Mouse (Mus musculus) forebrain, embryonic 12.5 days (tissue): ENCODE measurements around the gene Add1. TPM values are rescaled to one million over a fixed set of nuclear protein-coding genes. Genes with fewer than 3 reads are reported as not detected.

Source experiments
- ATAC-seq: fragments of 200-750 bp; cut with Nextera tagmentation; 2 replicates; pipeline ENCODE4 v1.8.0; 2017; ENCODE audit warnings: moderate TSS enrichment; ENCODE audit not compliant: low FRiP score
- H3K27ac ChIP-seq: fragments of 300-500 bp; sonication (generic); 2 replicates; pipeline ENCODE4 v1.5.1; 2016; ENCODE audit warnings: mild to moderate bottlenecking
- H3K27me3 ChIP-seq: fragments of 300-500 bp; sonication (generic); 2 replicates; pipeline ENCODE4 v1.6.1; 2016; ENCODE audit warnings: mild to moderate bottlenecking
- H3K36me3 ChIP-seq: fragments of 300-500 bp; sonication (generic); replicated peaks from 2 replicates; pipeline ENCODE4 v1.6.1; 2016; ENCODE audit warnings: mild to moderate bottlenecking
- H3K4me1 ChIP-seq: fragments of 300-500 bp; sonication (generic); 2 replicates; pipeline ENCODE4 v1.6.1; 2016
- H3K4me2 ChIP-seq: fragments of 300-500 bp; sonication (generic); 2 replicates; pipeline ENCODE4 v1.6.1; 2016; ENCODE audit warnings: mild to moderate bottlenecking, moderate library complexity
- H3K4me3 ChIP-seq: fragments of 300-500 bp; sonication (generic); replicated peaks from 2 replicates; pipeline ENCODE4 v1.5.1; 2016; ENCODE audit warnings: mild to moderate bottlenecking
- H3K9ac ChIP-seq: fragments of 300-500 bp; sonication (generic); 2 replicates; pipeline ENCODE4 v1.6.1; 2016; ENCODE audit warnings: mild to moderate bottlenecking
- H3K9me3 ChIP-seq: fragments of 300-500 bp; sonication (generic); 2 replicates; pipeline ENCODE4 v1.6.1; 2016
- WGBS: fragments of 180-500 bp; shearing (Covaris S2); methylation state at CpG from one replicate; pipeline ENCODE4 v1.1.7; 2016; 5-methylcytosine and 5-hydroxymethylcytosine counted together
- polyA plus RNA-seq: library from polyadenylated mRNA; unstranded; fragments of >200 nt; fragmentation: Nextera tagmentation; extraction: Ambion mirVana; gene quantifications from 2 replicates; pipeline ENCODE4 v1.2.1, GENCODE M21; 2016

Gene Add1
- polyA plus RNA-seq, 1 experiment from 2014 or later = 197 TPM

DNA sequence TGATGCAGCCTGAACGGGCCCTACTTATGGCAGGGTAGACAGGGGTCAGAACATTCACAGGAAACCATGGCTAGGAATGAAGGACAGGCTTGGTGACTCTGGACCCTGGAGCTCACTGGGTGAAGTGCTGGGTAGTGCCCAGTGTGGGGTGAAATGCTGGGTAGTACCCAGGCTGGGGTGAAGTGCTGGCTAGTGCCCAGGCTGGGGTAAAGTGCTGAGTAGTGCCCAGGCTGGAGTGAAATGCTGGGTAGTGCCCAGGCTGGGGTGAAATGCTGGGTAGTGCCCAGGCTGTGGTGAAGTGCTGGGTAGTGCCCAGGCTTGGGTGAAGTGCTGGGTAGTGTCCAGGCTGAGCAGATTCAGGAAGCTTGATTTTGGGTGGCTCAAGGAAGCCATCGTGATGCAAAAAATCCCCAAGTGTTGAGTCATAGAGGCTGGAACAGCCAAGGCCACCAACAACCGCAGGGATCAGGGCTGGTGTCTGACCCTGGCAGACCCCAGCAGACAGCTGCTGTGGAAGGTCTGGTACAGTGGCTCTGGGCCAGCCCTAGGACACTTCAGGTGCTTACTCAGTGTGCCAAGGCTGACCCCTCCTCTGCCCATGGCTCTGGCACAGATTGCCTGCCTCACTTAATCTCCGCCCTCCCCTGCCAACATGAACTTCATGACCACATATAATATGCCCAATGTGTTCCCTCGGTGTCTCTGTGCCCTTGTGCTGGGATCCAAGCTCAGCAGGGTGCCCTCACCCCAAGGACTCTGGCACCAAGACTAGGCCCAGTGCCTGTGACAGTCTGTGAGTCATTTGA lies 38.5 kb upstream of the Add1 start:
- no peak overlapping the region for H3K4me2 ChIP-seq
- no peaks in the 10 kb centered on the region for H3K9me3 ChIP-seq
- H3K27ac ChIP-seq = no peak overlapping the region
- H3K4me3 ChIP-seq = no peak overlapping the region
- no peaks in the 10 kb centered on the region for H3K27me3 ChIP-seq
- WGBS = 87% methylated on average over 5 of the region's 5 CpGs
- no peak overlapping the region for H3K9ac ChIP-seq
- H3K36me3 ChIP-seq = no peaks in the 10 kb centered on the region
- H3K4me1 ChIP-seq = no peaks in the 10 kb centered on the region
- no peak for ATAC-seq

DNA sequence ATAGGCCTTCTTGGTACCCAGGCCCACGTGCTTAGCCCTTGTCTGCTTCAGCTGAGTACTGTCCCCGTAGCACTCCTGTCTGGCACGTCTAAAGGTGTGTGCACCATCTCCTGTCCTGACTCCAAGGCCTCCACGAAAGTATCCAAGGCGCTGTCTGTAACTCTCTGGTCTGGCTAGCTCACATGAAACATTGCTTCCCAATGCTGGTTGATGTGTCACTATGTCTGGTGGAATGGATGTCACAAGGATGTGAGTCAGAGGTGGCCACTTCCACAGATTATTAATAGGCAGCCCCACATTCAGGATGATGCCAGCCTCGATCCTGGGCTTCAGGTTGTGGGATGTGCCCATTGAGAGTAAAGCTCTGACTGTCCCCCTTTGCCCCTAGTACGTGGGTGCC lies 37.6 kb upstream of the Add1 start:
- no peak for ATAC-seq

DNA sequence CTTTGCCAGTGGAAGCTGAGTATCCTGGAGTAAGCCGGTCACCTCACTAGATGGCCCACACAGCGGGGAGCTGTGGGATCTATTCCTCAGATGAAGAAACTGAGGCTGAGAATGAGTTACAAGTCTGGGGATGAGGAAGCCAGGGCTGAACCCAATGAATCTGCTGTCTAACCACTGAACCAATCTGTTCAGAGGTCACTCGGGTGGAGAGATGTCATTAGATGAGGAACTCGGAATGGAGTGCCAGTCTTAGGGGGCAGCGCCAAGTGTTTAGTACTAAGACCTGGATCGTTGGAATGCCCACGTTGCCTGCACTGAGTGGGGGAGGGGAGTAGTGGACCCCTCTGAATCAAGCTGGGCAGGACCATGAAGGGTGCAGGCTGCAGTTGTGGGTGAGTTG lies 35.4 kb upstream of the Add1 start:
- H3K9ac ChIP-seq = no peak overlapping the region
- no peak overlapping the region for H3K4me2 ChIP-seq
- H3K4me1 ChIP-seq = no peaks in the 10 kb centered on the region
- no peaks in the 10 kb centered on the region for H3K27me3 ChIP-seq
- H3K4me3 ChIP-seq = no peak overlapping the region
- WGBS = 80% methylated on average over 7 of the region's 7 CpGs
- no peak overlapping the region for H3K27ac ChIP-seq
- H3K36me3 ChIP-seq = no peaks in the 10 kb centered on the region
- no peaks in the 10 kb centered on the region for H3K9me3 ChIP-seq
- no peak for ATAC-seq

More for the DNA sequence above, 37.6 kb upstream of the Add1 start:
- 84% methylated on average over 7 of the region's 7 CpGs for WGBS
- Histone ChIP-seq H3K27ac (no peak overlapping the region), H3K4me2 (no peak overlapping the region), H3K27me3 (no peaks in the 10 kb centered on the region), H3K4me3 (no peak overlapping the region), H3K9ac (no peak overlapping the region), H3K36me3 (no peaks in the 10 kb centered on the region), H3K4me1 (no peaks in the 10 kb centered on the region), H3K9me3 (no peaks in the 10 kb centered on the region)

DNA sequence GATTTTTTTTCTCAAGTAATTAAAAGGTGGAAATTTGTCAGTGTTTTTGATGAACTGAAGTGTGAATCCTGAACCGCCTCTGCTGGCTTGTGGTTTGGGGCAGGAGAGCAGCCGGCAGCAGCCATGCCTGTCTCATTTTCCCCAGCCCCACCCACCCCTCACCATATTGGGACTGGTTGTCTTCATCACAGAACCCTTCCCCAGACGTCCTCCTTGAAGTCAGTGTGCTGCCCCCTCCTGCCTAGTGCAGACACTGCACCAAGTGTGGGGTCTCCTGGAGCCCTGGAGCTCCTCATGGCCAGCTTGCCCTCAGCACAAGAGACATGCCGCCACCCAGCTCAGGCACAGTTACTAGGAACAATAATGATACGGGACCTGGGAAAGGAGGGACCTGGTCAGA lies 34.9 kb upstream of the Add1 start:
- ATAC-seq = no peak

DNA sequence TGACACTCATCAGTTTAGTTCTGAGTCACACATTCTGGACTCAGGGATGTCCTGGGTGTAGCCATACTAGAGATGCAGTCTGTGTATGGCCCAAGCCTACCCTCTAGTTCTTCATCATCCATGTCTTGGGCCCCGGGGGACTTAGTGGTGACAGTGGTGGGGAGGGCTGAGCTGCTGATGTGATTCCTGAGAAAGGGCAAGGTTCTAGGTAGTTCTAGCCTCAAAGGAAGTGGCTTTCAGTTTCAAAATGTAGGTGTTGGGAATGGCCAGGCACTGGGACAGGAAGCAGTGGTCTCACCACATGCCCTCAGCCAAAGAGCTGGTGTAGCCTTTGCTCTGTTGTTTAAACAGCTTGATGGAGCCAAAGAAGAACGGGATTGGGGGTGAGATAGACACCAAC lies 34.3 kb upstream of the Add1 start:
- no peak overlapping the region for H3K4me3 ChIP-seq
- no peaks in the 10 kb centered on the region for H3K9me3 ChIP-seq
- no peaks in the 10 kb centered on the region for H3K27me3 ChIP-seq
- no peak overlapping the region for H3K9ac ChIP-seq
- H3K4me2 ChIP-seq = no peak overlapping the region
- no peak for ATAC-seq
- WGBS = 93% methylated on average over 2 of the region's 2 CpGs
- no peaks in the 10 kb centered on the region for H3K4me1 ChIP-seq
- no peaks in the 10 kb centered on the region for H3K36me3 ChIP-seq
- no peak overlapping the region for H3K27ac ChIP-seq

More for the DNA sequence above, 34.9 kb upstream of the Add1 start:
- H3K4me1 ChIP-seq = no peaks in the 10 kb centered on the region
- H3K9me3 ChIP-seq = no peaks in the 10 kb centered on the region
- H3K4me2 ChIP-seq = no peak overlapping the region
- H3K9ac ChIP-seq = no peak overlapping the region
- WGBS = 40% methylated on average over 5 of the region's 5 CpGs
- no peaks in the 10 kb centered on the region for H3K27me3 ChIP-seq
- H3K36me3 ChIP-seq = no peaks in the 10 kb centered on the region
- H3K4me3 ChIP-seq = no peak overlapping the region
- no peak overlapping the region for H3K27ac ChIP-seq

DNA sequence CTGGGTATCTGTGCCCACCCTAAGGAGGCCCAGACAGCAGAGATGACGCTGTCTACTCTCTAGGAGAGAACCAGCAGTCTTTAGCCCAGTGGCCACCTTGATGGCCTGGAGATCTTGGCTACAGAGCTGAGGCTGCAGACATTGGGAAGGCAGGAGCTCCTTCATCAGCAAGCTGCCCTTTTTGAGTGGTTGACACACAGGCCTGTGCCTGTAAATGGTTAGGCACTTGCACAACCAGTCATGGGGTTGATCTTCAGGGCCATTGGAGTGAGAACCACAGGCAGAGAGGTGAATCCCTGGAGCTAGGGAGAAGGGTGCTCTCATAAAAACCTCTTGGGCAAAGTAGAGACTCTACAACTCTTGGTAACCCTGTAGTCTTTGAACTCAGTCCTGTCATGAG lies 31.3 kb upstream of the Add1 start:
- Histone ChIP-seq H3K9ac (no peak overlapping the region), H3K4me3 (no peak overlapping the region), H3K4me1 (no peaks in the 10 kb centered on the region), H3K36me3 (no peaks in the 10 kb centered on the region), H3K9me3 (no peaks in the 10 kb centered on the region), H3K27me3 (no peaks in the 10 kb centered on the region), H3K27ac (no peak overlapping the region), H3K4me2 (no peak overlapping the region)
- WGBS = 77% methylated on average over 1 of the region's 1 CpGs
- ATAC-seq = no peak

DNA sequence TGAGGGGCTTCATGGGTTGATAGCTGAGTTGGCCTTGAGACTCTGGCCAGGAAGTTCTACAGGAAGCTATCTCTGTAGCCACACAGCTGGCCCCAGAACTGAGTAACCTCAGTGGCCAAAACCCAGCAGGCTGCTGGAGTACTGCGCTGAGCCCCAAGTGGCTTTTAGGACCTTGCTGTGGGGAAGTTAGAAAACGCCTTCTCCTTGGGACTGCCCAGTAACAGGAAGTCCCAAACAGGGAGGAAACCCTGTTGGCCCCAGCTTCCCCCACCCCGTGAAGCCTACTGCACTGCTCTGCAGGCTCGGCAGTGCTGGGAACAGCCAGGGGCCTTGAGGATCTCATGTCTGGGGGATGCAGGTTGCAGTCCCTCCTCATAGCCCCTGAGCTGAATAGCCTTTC lies 30.4 kb upstream of the Add1 start:
- no peak overlapping the region for H3K4me2 ChIP-seq
- ATAC-seq = no peak
- 68% methylated on average over 4 of the region's 4 CpGs for WGBS
- no peak overlapping the region for H3K9ac ChIP-seq
- no peaks in the 10 kb centered on the region for H3K4me1 ChIP-seq
- no peaks in the 10 kb centered on the region for H3K9me3 ChIP-seq
- no peaks in the 10 kb centered on the region for H3K36me3 ChIP-seq
- no peak overlapping the region for H3K27ac ChIP-seq
- no peaks in the 10 kb centered on the region for H3K27me3 ChIP-seq
- no peak overlapping the region for H3K4me3 ChIP-seq

DNA sequence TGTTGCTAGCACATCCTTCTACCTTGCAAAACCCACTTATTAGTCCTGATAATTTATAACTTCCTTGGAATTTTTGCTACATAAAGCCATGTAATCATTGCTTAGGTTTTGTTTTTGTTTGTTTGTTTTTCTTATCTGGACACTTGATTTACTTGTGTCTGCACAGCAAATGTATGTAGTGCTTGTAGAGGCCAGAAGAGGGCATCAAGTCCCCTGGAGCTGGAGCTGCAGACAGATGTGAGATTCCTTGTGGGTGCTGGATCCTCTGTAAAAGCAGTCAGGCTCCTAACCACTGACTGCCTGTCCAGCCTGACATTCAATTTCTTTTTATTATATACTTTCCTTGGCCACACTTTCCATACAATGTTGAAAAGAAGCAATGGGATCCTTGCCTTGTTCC lies 26.1 kb upstream of the Add1 start:
- Histone ChIP-seq H3K27me3 (peaks cover 3% of the 10 kb centered on the region), H3K27ac (no peak overlapping the region), H3K4me2 (no peak overlapping the region), H3K4me3 (no peak overlapping the region), H3K4me1 (peaks cover 23% of the 10 kb centered on the region), H3K36me3 (peaks cover 14% of the 10 kb centered on the region), H3K9me3 (no peaks in the 10 kb centered on the region), H3K9ac (no peak overlapping the region)
- no peak for ATAC-seq

DNA sequence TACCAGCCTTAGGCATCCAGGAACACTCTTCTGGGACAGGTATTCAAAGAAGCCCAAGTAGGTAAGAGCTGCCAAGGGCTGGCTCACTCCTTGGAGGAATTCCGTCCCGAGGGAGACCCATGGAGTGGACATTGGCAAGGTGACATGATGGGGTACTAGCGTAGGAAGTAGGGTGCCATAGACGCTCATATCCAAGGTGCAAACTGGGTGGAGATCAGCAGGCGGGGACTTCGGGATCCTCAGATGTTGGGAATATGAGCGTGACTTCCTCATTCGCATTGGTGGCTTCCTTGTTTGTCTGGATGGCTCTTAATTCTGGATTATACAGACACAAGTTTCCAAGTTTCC lies 24.4 kb upstream of the Add1 start:
- H3K27ac ChIP-seq = no peak overlapping the region
- peaks cover 28% of the 10 kb centered on the region for H3K4me1 ChIP-seq
- H3K4me3 ChIP-seq = peak overlapping the region; percentile 89
- H3K9me3 ChIP-seq = no peaks in the 10 kb centered on the region
- WGBS = 32% methylated on average over 8 of the region's 8 CpGs
- peaks cover 3% of the 10 kb centered on the region for H3K27me3 ChIP-seq
- peaks cover 24% of the 10 kb centered on the region for H3K36me3 ChIP-seq
- H3K9ac ChIP-seq = peak overlapping the region; percentile 92
- peak overlapping the region; percentile 62 for H3K4me2 ChIP-seq
- peak; percentile 43 for ATAC-seq

DNA sequence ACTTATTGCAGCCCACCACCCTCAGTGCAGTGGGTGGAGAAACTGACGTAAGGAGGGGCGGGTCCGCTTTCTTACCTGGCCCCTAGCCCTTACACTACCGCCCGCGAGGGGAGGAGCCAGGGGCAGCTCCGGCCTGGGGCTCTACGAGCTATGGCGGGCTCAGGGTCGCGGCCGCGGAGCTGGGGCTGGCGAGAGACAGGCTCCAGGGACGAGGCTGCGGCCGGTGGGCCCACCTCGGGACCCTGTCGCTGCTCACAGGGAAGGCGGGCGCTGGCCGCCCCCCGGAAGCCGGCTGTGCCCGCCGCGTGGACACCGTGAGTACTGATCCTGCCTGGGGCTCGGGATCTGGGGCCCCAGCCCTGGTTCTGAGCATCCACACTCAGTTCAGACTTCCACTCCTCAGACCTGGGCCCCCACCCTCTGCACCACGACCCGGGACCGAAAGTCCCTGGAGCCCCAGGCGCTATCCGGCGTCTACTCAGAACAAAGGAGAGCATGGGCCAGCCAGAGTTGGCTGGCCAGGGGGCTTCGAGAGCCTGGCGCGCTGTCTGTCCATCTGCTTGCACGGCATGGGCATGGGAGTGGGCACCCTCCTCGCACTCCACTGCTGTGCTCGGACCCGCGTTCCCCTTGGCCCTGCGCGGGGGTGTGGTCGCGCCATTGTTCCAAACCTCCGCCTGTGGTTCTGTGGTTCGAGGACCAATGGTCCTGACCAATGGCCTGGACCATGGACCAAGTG lies 23.8 kb upstream of the Add1 start:
- Histone ChIP-seq H3K4me2 (peak overlapping the region; percentile 62), H3K9ac (peak overlapping the region; percentile 92), H3K27me3 (peaks cover 3% of the 10 kb centered on the region), H3K4me3 (peak overlapping the region; percentile 89), H3K36me3 (peaks cover 28% of the 10 kb centered on the region), H3K4me1 (peaks cover 28% of the 10 kb centered on the region), H3K27ac (peak overlapping the region; percentile 63; the same call in 1 of the 2 replicates), H3K9me3 (no peaks in the 10 kb centered on the region)
- peak; percentile 92 for ATAC-seq
- under 1% methylated on average over 47 of the region's 49 CpGs for WGBS

DNA sequence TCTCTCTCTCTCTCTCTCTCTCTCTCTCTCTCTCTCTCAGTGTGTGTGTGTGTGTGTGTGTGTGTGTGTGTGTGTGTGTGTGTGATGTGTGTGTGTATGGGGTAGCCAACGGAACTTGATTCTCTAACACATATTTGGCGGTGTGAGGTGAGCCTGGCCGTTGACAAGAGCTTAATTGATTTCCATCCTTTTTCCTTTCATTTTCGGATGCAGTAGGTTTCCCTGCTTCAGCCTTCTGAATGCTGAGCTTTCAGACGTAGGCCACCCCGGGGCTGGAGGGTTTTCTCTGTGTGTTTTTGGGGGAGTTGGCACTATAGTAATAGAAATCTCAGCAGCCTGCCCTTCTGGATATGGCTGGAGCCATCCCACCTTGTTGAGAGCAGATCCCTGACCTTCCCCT lies 23.2 kb upstream of the Add1 start:
- H3K4me3 ChIP-seq = peak overlapping the region; percentile 89
- H3K4me1 ChIP-seq = peaks cover 28% of the 10 kb centered on the region
- peaks cover 3% of the 10 kb centered on the region for H3K27me3 ChIP-seq
- no peaks in the 10 kb centered on the region for H3K9me3 ChIP-seq
- H3K9ac ChIP-seq = peak overlapping the region; percentile 92
- peak overlapping the region; percentile 62 for H3K4me2 ChIP-seq
- no peak overlapping the region for H3K27ac ChIP-seq
- H3K36me3 ChIP-seq = peaks cover 32% of the 10 kb centered on the region
- ATAC-seq = 0 out of 2 replicates have a peak, but pooled peaks have one; percentile 6
- 9% methylated on average over 6 of the region's 6 CpGs for WGBS

DNA sequence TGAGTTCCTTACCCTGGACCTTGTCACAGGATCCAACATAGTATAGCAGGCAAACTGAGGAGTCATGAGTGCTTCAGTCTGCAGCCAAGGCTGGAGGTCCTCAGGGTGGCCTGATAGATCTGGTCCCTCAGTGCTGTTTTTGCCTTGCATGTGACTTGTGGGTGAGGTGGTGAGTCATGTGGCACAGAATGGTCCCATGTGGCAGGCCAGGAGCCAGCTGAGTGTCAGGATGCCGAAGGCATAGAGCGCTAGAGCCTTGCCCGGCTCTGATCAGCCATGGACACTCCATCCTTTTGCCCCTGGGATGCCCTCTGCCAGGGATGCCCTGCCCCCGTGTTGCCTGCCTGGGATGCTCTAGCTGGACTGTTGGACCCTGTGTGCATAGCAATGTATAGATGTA lies 21.6 kb upstream of the Add1 start:
- Histone ChIP-seq H3K4me1 (peaks cover 28% of the 10 kb centered on the region), H3K27ac (no peak overlapping the region), H3K27me3 (peaks cover 3% of the 10 kb centered on the region), H3K4me3 (no peak overlapping the region), H3K9me3 (no peaks in the 10 kb centered on the region), H3K36me3 (peaks cover 48% of the 10 kb centered on the region), H3K9ac (no peak overlapping the region), H3K4me2 (no peak overlapping the region; the same call in 1 of the 2 replicates)
- 98% methylated on average over 4 of the region's 4 CpGs for WGBS
- no peak for ATAC-seq

DNA sequence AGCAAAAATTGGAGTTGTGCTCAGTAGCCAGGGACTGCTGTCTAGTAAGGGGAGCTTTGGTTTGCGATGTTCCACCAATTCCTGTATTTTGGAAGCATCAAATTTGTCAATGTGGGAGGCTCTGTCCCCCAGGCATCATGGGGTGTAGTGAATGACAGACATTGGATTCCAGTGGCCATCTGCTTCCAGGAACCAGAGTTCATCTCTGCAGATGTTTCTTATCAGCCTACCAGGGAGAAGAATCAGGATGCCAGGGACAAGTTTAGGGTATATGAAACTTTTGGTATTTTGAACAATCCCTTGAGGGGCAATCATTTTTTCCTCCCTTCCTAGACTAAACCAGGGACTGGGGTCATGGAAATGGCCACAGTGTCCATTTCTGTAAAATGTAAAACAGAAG lies 9.6 kb upstream of the Add1 start:
- H3K4me2 ChIP-seq = no peak overlapping the region
- 91% methylated on average over 1 of the region's 1 CpGs for WGBS
- H3K27ac ChIP-seq = no peak overlapping the region
- peaks cover 55% of the 10 kb centered on the region for H3K36me3 ChIP-seq
- no peaks in the 10 kb centered on the region; the same call in 1 of the 2 replicates for H3K4me1 ChIP-seq
- H3K9me3 ChIP-seq = no peaks in the 10 kb centered on the region
- no peaks in the 10 kb centered on the region for H3K27me3 ChIP-seq
- H3K4me3 ChIP-seq = no peak overlapping the region
- ATAC-seq = no peak
- H3K9ac ChIP-seq = no peak overlapping the region
